Mouse (Mus musculus): ENCODE measurements around the gene Rapgefl1. TPM values are rescaled to one million over a fixed set of nuclear protein-coding genes. Genes with fewer than 3 reads are reported as not detected.
A peak's percentile ranks its signal among the peaks of the same experiment; 100 is the strongest.
"Not testable (repeated sequence)": the region's sequence is repeated elsewhere in the genome, so short reads cannot be mapped to it uniquely, and the experiment has no call there.

Gene Rapgefl1
- polyA plus RNA-seq, 2 experiments from 2014 or later: 0.48 TPM; not detected in 1

GRCm38 (mm10) chr11:98816706-98817239 is 19.8 kb upstream of the Rapgefl1 start:
- no peak for ATAC-seq

GRCm38 (mm10) chr11:98820968-98821367 is 15.6 kb upstream of the Rapgefl1 start:
- ATAC-seq: no peak

DNA sequence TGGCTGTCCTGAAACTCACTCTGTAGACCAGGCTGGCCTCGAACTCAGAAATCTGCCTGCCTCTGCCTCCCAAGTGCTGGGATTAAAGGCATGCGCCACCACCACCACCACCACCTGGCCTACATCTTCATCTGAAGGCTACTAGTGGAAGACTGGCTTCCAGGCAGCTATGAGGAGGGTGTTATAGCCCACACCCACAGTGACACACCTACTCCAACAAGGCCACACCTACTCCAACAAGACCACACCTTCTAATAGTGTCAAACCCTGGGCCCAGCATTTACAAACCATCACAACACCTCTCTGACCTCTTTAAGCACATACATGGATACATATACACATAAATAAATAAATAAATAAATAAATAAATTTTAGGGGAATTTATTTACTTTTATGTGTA is 10.5 kb upstream of the Rapgefl1 start:
- not testable (repeated sequence) for ATAC-seq

GRCm38 (mm10) chr11:98827877-98828276 is 8.7 kb upstream of the Rapgefl1 start:
- ATAC-seq: no peak

GRCm38 (mm10) chr11:98829091-98829775 is 7.4 kb upstream of the Rapgefl1 start:
- ATAC-seq: peak; percentile 62

- no peak for ATAC-seq
These were observed 6.7 kb upstream of the Rapgefl1 start for GRCm38 (mm10) chr11:98829875-98830274.

DNA sequence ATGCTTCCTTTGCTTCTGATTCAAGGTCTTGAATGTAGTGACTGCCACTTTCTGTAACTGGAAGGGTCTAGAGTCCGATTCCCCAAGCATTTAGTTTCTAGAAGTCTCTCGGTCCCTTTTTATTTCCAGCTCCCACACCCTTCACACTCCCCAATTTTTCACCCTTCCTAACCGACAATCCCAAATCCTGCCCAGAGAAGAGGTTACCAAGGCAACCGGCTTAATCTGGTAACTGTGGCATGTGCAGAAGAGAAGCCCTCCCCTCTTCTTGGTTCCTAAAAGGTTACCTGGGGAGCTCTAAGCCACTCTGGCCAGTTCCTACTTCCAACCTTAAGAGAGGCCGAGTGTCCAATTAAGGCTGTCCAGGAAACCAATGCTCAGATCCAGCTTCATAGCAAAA is 1.3 kb upstream of the Rapgefl1 start:
- ATAC-seq: no peak

GRCm38 (mm10) chr11:98835725-98836124 is 860 bp upstream of the Rapgefl1 start:
- ATAC-seq: no peak

DNA sequence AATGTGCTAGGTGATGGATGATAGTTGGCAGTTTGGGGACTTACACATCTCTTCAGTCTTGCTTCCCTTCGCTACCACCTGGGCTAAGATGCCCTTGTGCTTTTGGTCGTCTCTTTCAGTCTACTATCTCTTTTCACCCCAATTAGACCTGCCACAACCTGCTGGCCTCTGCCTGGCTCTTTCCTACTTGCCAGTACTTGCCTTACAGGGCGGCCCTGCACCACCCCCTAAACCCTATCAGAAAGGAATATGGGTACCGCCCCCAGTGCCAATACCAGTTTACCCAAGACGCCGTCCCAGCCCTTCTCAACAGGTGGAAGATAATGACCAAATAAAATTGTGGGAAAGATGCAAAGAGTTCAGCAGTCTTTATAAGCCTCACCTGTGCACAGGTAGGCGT is 457 bp upstream of the Rapgefl1 start:
- ATAC-seq: no peak

DNA sequence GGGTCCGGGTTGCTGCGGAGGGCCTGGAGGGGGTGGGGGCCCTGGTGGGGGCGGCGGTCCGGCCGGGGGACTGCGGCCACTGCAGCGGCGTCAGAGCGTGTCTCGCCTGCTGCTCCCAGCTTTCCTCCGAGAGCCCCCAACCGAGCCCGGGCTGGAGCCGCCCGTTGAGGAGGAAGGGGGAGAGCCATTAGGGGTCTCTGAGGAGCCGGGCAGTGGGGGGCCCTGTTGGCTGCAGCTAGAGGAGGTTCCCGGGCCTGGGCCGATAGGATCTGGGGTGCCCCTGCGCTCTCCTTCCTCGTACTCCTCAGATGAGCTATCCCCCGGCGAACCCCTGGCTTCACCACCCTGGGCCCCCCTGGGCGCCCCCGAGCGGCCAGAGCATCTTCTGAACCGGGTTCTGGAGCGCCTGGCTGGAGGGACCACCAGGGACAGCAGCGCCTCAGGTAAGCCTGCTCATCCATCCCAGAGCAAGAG is 683 bp downstream of the Rapgefl1 start:
- ATAC-seq: no peak

- ATAC-seq: no peak
These were observed 1.3 kb downstream of the Rapgefl1 start for GRCm38 (mm10) chr11:98837917-98838316.

GRCm38 (mm10) chr11:98838512-98838911 is 1.9 kb downstream of the Rapgefl1 start:
- no peak for ATAC-seq

DNA sequence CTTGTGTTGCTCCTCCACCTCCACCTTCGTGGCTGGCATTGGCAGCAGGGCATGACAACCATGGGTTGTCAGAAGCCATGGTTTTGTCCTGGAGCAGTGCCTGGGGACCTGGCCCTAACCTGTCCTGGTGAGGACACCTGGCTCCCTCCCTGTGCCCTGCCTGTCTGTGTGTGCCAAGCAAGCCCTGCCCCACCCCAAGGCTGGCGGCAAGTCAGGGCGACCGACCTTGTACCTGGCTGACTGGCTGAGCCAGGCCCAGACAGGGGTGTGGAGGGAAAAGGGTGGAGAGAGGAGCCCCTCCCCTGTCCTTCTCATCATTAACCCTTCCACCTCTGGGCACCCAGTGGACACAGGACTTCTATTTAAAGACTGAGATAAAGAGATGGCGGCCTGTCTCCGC is 2.8 kb downstream of the Rapgefl1 start:
- no peak for ATAC-seq

DNA sequence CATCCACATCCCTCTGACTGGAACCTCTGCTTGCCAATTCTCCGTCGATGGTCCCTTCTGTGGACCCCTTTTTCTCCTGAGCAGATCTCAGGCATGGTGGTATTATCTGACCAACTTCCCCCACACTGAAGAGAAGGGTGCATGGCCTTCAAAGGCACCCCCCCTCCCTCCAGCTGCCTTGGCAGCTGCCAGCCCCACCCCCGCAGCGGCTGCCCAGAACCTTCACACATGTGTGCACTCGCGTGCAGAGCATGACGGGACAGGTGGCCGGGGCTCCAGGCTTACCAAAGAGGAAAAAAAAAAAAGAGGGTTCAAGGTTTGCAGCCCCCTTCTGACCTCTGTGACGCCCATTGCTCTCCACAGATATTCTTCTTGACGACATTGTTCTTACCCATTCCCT is 3.3 kb downstream of the Rapgefl1 start:
- no peak for ATAC-seq

DNA sequence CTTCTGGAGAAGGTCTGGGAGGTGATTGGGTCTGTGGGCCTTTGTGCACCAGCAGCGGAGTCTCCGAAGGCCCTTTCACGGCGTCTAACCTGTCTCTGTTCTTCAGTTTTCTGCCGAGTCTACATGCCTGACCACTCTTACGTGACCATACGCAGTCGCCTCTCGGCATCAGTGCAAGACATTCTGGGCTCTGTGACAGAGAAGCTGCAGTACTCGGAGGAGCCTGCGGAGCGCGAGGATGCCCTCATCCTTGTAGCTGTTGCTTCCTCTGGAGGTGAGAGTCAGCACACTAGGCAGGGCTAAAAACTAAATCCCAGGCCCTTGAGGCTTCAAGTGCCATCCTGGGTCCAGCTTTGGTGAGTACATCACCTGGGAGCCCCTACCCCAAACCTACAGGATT is 9.4 kb downstream of the Rapgefl1 start:
- no peak for ATAC-seq

DNA sequence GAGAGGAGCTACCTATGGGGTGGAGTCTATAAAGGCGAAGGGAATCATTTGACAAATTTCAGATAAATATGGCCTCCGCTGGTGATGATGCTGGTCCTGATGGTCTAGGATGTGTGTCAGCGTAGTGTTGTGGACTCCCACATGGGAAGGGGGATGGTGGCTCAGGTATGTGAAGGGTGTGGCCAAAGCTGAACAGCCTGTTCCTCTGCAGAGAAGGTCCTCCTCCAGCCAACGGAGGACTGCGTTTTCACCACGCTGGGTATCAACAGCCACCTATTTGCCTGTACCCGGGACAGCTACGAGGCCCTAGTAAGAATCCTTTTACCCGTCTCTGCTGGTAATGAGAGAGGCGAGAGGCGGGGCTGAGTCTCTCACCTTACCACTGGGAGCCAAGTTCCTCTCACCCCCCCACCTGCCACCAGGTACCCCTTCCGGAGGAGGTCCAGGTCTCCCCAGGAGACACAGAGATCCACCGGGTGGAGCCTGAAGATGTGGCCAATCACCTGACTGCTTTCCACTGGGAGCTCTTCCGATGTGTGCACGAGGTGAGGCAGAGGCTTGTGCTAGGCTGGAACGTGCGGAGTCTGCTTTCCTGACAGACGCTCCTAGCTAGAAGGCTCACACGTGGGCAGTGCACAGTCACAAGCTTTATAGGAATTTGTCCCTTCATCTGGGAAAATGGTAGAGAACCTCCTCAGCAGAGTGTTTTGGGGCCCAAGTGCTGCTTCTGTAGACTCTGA is 10.4 kb downstream of the Rapgefl1 start:
- no peak for ATAC-seq

DNA sequence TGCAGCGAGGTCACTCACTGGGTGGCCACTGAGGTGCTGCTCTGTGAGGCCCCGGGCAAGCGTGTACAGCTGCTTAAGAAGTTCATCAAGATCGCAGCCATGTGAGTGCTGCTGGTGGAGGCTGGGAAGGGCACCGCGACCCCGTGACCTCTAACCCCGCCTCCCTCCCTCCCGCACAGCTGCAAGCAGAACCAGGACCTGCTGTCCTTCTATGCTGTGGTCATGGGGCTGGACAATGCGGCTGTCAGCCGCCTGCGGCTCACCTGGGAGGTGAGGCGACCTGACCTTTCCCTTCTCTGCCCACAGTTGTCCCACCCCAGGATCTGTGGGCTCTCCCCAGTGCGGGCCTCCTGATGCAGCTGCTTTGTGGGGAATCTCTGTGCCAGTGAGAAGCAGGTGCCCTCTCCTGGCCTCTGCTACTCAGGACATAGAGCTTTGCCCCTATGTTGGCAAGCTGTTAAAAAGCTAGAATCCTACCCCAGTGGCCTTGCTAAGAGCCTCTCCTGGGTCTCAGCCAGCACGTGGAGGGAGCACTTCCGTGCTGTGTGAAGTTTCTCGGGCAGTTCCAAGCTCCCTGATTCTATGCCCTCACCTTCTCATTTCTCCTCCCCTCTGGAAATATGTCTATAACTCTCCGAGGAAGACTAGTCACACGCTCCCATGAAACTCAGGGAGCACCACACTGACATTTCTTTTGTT is 12.8 kb downstream of the Rapgefl1 start:
- no peak for ATAC-seq

DNA sequence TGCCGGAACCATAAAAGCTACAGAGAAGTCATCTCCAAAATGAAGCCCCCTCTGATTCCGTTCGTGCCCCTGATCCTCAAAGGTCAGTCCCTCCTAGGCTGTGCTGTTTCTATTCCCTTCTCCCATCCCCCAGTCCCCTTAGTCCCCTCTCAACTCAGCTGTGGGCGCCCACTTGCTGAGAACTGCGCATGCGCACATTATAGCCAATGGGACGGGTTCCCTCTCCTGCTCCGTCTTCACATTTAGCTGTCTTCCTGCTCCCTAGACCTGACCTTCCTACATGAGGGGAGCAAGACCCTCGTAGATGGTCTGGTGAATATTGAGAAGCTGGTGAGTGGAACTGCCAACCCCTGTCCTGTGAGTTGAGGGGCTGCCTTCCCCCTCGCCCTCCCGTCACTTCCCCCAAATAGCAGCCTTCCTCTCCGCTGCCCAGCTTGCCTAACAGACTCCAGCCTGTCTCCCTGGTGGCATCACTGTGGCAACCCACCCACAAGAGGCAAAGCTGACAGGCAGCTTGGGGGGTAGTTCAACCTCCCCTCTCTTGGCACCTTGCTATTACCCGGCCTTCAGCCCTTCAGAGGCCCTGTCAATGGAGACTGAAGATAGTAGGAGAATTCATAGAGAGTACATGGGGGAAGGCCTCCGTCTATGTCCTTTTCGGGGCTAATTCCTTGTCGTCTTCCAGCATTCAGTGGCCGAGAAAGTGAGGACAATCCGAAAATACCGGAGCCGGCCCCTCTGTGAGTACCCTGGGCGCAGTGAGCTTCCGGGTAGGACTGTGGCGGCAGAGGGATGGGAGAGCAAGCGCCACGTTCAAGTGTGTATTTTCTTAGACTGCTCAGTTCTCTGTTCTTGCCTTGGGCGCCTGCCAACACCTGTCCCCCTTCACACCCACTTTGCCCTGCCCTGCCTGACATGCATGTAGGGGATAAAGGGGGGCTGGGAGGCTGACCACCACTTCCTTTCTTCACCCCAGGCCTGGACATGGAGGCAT is 13.8 kb downstream of the Rapgefl1 start:
- no peak for ATAC-seq

DNA sequence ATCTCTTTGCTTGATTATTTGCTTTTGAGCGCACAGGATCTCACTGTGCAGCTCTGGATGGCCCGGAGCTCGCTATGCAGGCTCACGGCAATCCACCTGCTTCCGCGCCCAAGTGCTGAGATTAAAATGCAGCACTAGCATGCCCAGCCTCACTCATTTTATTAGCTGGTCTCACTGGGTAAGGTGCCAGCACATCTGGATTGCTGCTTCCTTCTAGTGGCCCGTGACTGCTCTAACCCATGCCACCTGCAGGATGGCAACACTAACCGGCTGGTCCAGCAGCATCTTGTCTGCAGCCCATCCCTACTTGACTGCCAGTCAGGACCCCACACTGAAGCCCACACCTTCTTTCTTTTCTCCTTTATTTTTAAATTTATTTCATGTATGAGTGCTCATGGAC is 17.5 kb downstream of the Rapgefl1 start:
- no peak for ATAC-seq

- no peak for ATAC-seq
These were observed 18.1 kb downstream of the Rapgefl1 start for GRCm38 (mm10) chr11:98854659-98855058.

GRCm38 (mm10) chr11:98858759-98859731 is 22.5 kb downstream of the Rapgefl1 start:
- ATAC-seq: no peak
